Mouse (Mus musculus): ENCODE data around the gene Rhbdd3. TPM values are rescaled to one million over a fixed set of nuclear protein-coding genes. Genes with fewer than 3 reads are reported as not detected.

Gene Rhbdd3
- polyA plus RNA-seq, 1 experiment: 18.8 TPM

- no peak for DNase-seq
- Histone ChIP-seq H3K4me1 (ENCODE audit: control insufficient read depth, insufficient read depth, low read length) (peaks cover 13% of the 10 kb centered on the region), H3K4me3 (replicated peaks; ENCODE audit: extremely low read depth, low read depth, low read length) (peak within 1 kb of the TSS; percentile 59)
- TF ChIP-seq POLR2A (IDR thresholded peaks at IDR 0.05; ENCODE audit: borderline replicate concordance, extremely low read depth, low read depth, low read length) (no peak), CTCF (IDR thresholded peaks at IDR 0.05; ENCODE audit: insufficient read depth, low read length) (no peak)
- 3% methylated on average over 36 of the region's 53 CpGs for WGBS
Measured at GRCm38 (mm10) chr11:5151680-5152337, 53.1 kb downstream of the Rhbdd3 start, which contains the start of gene Emid1. Emid1 (minus strand) TSS chr11:5152257.

GRCm38 (mm10) chr11:5154961-5155805 lies 56.5 kb downstream of the Rhbdd3 start:
- 30% methylated on average over 10 of the region's 10 CpGs for WGBS
- no peak for DNase-seq
- TF ChIP-seq POLR2A (IDR thresholded peaks at IDR 0.05; ENCODE audit: borderline replicate concordance, extremely low read depth, low read depth, low read length) (no peak), CTCF (IDR thresholded peaks at IDR 0.05; ENCODE audit: insufficient read depth, low read length) (no peak)
- Histone ChIP-seq H3K4me1 (ENCODE audit: control insufficient read depth, insufficient read depth, low read length) (peaks cover 10% of the 10 kb centered on the region), H3K4me3 (replicated peaks; ENCODE audit: extremely low read depth, low read depth, low read length) (no peak overlapping the region)

Other genes starting within 250 kb of the Rhbdd3 start
- 42.5 and 50.9 TPM in 2 replicates for gene Nf2, start 249.4 kb upstream of the Rhbdd3 start, polyA plus RNA-seq (2012; rRNA removed)
- 7.1 and 16.2 TPM in 2 replicates for gene Nipsnap1, start 225.0 kb upstream of the Rhbdd3 start, polyA plus RNA-seq (2012; rRNA removed)
- gene Thoc5, start 203.6 kb upstream of the Rhbdd3 start, polyA plus RNA-seq (2012; rRNA removed): 12.1 and 16.4 TPM in 2 replicates
- 0.07 and 0.12 TPM in 2 replicates for gene Nefh, start 150.9 kb upstream of the Rhbdd3 start, polyA plus RNA-seq (2012; rRNA removed)
- gene Ap1b1, start 112.1 kb upstream of the Rhbdd3 start, polyA plus RNA-seq (2012; rRNA removed): 53.9 and 76.0 TPM in 2 replicates
- gene Rasl10a, start 40.8 kb upstream of the Rhbdd3 start, polyA plus RNA-seq (2012; rRNA removed): 6.2 and 6.9 TPM in 2 replicates
- 99.7 and 124 TPM in 2 replicates for gene Gas2l1, start 33.6 kb upstream of the Rhbdd3 start, polyA plus RNA-seq (2012; rRNA removed)
- 255 and 420 TPM in 2 replicates for gene Ewsr1, start 340 bp downstream of the Rhbdd3 start, polyA plus RNA-seq (2012; rRNA removed)
- gene Emid1, start 53.3 kb downstream of the Rhbdd3 start, polyA plus RNA-seq (2012; rRNA removed): 31.4 and 40.2 TPM in 2 replicates
- 28.6 and 33.2 TPM in 2 replicates for gene Kremen1, start 162.6 kb downstream of the Rhbdd3 start, polyA plus RNA-seq (2012; rRNA removed)

All from lung, adult 2 months (tissue).